Mouse (Mus musculus) left cerebral cortex, postnatal 25 days (tissue): ENCODE results near the gene Cyp2b19. TPM values are rescaled to one million over a fixed set of nuclear protein-coding genes. Genes with fewer than 3 reads are reported as not detected.

ENCODE experiments used
- DNase-seq, 2 experiments: peaks; one replicate each; pipeline ENCODE4 v3.0.0; 2022; ENCODE audit warnings: low spot score in 2 of 2, mixed read lengths in 1 of 2
- intact Hi-C: fragments of 180-260 bp; cut with DNase I; formaldehyde crosslinking; loops from one replicate; pipeline ENCODE4 v1.15.1; 2025
- total RNA-seq, 2 experiments: library from RNA; stranded (reverse); gene quantifications; 2 replicates each; pipeline ENCODE4 v1.2.3; 2021

Cyp2b19 gene
- total RNA-seq, 2 experiments from 2014 or later, result not detected

- no peak for DNase-seq
- intact Hi-C loops, result no loop called here
Measured at GRCm38 (mm10) chr7:26808592-26808991, 51.6 kb downstream of the Cyp2b19 start, which contains the start of gene Cyp2g1. TSS of gene Cyp2g1 (plus strand) at chr7:26808892.

Other genes starting within 250 kb of the Cyp2b19 start
- gene Nlrp9a, start 222.1 kb upstream of the Cyp2b19 start, total RNA-seq, result not detected
- gene Vmn1r185, start 138.7 kb upstream of the Cyp2b19 start, total RNA-seq, result not detected
- not detected for gene Cyp2b23, start 70.7 kb upstream of the Cyp2b19 start, total RNA-seq
- not detected for gene Cyp2g1, start 51.8 kb downstream of the Cyp2b19 start, total RNA-seq
- not detected for gene Cyp2a5, start 78.2 kb downstream of the Cyp2b19 start, total RNA-seq
- gene Cyp2a22, start 182.2 kb downstream of the Cyp2b19 start, total RNA-seq, result not detected